Mouse (Mus musculus): ENCODE data around the gene Mrm2. TPM values are rescaled to one million over a fixed set of nuclear protein-coding genes. Genes with fewer than 3 reads are reported as not detected.

Mrm2 gene
- polyA plus RNA-seq, 1 experiment from 2014 or later, result 19.6 TPM

DNA sequence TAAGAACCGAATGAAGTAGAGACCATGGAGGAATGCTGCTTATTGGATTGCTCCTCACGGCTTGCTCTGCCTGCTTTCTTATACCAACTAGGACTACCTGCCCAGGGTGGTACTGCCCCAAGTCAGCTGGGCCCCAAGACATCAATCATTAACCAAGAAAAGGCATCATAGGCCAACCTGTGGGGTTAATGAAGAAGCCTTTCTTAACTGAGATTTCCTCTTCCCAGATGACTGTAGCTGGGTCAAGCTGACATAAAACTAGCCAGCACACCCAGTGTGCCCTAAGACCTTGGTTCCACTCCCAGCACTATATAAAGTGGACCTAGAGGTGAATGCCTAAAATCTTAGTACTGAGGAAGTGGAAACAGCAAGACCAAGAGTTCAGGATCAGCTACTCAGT is 42.5 kb downstream of the Mrm2 start:
- no peak overlapping the region for H3K9ac ChIP-seq (ENCODE audit: low read depth, low read length)
- no peak overlapping the region for H3K4me3 ChIP-seq (ENCODE audit: low read length)
- no peak for ATAC-seq
- WGBS, result 90% methylated on average over 2 of the region's 2 CpGs
- H3K4me2 ChIP-seq (ENCODE audit: low read depth, low read length), result no peak overlapping the region
- no peak overlapping the region for H3K27ac ChIP-seq (ENCODE audit: low read length)
- 0 out of 2 replicates have a peak, but pooled peaks cover 3% of the 10 kb centered on the region for H3K9me3 ChIP-seq (ENCODE audit: control insufficient read depth, low read length)
- no peaks in the 10 kb centered on the region for H3K4me1 ChIP-seq (ENCODE audit: control insufficient read depth, insufficient read depth, low read length)
- H3K36me3 ChIP-seq (ENCODE audit: control insufficient read depth, insufficient read depth, low read length), result peaks cover 10% of the 10 kb centered on the region
- no peaks in the 10 kb centered on the region for H3K27me3 ChIP-seq (replicated peaks; ENCODE audit: control insufficient read depth, insufficient read depth, low read length)

DNA sequence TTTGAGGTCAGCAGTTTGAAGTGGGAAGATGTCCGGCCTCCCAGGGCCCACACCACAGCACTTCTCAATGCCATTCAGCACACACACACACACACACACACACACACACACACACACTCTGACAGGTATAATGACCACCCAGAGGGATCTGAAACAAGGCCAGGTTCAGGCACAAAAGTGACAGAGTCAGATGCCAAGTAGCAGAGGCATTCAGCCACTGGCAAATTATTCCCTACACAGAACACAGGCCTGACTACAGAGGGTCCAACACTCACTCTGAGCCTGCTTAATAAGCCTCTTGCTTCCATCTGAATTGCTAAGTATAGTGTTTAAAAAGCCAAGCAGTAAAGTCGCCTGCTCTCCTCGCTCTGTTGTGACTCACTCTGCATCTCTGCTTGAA is 43.4 kb downstream of the Mrm2 start:
- Histone ChIP-seq H3K4me3 (ENCODE audit: low read length) (no peak overlapping the region), H3K36me3 (ENCODE audit: control insufficient read depth, insufficient read depth, low read length) (peaks cover 10% of the 10 kb centered on the region), H3K4me1 (ENCODE audit: control insufficient read depth, insufficient read depth, low read length) (no peaks in the 10 kb centered on the region), H3K4me2 (ENCODE audit: low read depth, low read length) (no peak overlapping the region), H3K27me3 (replicated peaks; ENCODE audit: control insufficient read depth, insufficient read depth, low read length) (no peaks in the 10 kb centered on the region), H3K9ac (ENCODE audit: low read depth, low read length) (no peak overlapping the region), H3K9me3 (ENCODE audit: control insufficient read depth, low read length) (0 out of 2 replicates have a peak, but pooled peaks cover 3% of the 10 kb centered on the region), H3K27ac (ENCODE audit: low read length) (no peak overlapping the region)
- 87% methylated on average over 3 of the region's 3 CpGs for WGBS
- no peak for ATAC-seq

DNA sequence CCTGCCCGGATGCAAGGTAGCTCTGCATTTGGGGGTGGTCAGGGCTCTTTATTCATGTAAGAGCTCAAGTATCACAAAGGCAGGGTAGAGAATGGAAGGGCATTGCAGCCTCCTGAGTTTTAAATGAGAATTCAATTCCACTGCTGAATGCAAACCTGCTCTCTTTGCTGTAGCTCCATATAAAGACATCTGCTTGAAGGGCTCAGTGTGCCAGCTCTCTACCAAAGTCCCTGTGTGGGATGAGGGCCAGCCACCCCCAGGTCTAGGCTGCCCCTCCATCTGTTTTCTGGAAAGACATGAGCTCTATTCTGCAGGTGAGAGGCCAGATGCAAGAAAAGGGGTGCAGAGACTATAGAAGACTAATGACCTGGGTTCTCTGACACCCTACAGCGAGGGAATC is 46.9 kb downstream of the Mrm2 start:
- H3K9ac ChIP-seq (ENCODE audit: low read depth, low read length), result no peak overlapping the region
- 90% methylated on average over 2 of the region's 2 CpGs for WGBS
- H3K4me3 ChIP-seq (ENCODE audit: low read length), result no peak overlapping the region
- H3K9me3 ChIP-seq (ENCODE audit: control insufficient read depth, low read length), result 0 out of 2 replicates have a peak, but pooled peaks cover 3% of the 10 kb centered on the region
- no peak overlapping the region for H3K4me2 ChIP-seq (ENCODE audit: low read depth, low read length)
- no peaks in the 10 kb centered on the region for H3K27me3 ChIP-seq (replicated peaks; ENCODE audit: control insufficient read depth, insufficient read depth, low read length)
- no peak overlapping the region for H3K27ac ChIP-seq (ENCODE audit: low read length)
- H3K36me3 ChIP-seq (ENCODE audit: control insufficient read depth, insufficient read depth, low read length), result peaks cover 7% of the 10 kb centered on the region
- no peak for ATAC-seq
- H3K4me1 ChIP-seq (ENCODE audit: control insufficient read depth, insufficient read depth, low read length), result peaks cover 4% of the 10 kb centered on the region; the same call in 1 of the 2 replicates

DNA sequence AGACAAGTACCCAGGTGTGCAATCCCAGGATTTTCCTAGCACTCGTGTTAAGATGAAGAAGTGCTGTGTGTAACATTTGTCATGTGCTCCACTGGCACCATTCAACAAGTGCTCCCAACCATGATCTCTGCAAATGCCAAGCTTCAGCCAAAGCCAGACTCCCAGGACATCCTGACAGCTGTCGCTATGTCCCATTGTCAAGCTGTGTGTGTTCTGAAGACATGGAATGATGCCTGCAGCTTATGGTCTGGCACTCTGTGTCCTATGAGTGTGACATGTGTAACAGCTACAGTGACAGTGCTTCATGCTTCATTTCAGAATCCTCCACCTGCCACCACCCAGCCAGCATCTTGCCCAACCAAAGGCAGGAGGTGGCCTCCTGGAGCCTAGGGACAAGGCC is 47.7 kb downstream of the Mrm2 start:
- no peak for ATAC-seq
- Histone ChIP-seq H3K27me3 (replicated peaks; ENCODE audit: control insufficient read depth, insufficient read depth, low read length) (no peaks in the 10 kb centered on the region), H3K9me3 (ENCODE audit: control insufficient read depth, low read length) (0 out of 2 replicates have a peak, but pooled peaks cover under 1% of the 10 kb centered on the region), H3K9ac (ENCODE audit: low read depth, low read length) (no peak overlapping the region), H3K4me1 (ENCODE audit: control insufficient read depth, insufficient read depth, low read length) (peaks cover 4% of the 10 kb centered on the region; the same call in 1 of the 2 replicates), H3K27ac (ENCODE audit: low read length) (no peak overlapping the region), H3K4me3 (ENCODE audit: low read length) (no peak overlapping the region), H3K4me2 (ENCODE audit: low read depth, low read length) (no peak overlapping the region), H3K36me3 (ENCODE audit: control insufficient read depth, insufficient read depth, low read length) (peaks cover 2% of the 10 kb centered on the region)
- 95% methylated on average over 2 of the region's 2 CpGs for WGBS

DNA sequence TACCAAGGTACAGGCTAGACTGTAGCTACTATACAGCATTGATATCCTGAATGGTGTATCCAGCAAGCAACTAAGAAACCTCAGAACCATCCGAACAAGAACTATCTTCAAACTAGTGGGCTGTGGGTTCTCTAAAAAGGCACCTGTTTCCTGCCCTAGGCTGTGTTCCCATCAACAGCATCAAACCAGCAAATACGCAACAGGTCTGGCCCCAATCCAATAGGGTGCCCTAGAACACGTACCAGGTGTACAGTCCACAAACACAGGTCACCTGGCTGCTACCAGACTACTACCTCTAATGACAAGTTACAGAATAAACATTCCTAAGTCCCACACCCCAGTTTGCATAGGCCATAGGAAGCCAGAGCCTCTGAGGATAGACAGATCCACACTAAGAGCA is 48.8 kb downstream of the Mrm2 start:
- Histone ChIP-seq H3K27me3 (replicated peaks; ENCODE audit: control insufficient read depth, insufficient read depth, low read length) (no peaks in the 10 kb centered on the region), H3K9me3 (ENCODE audit: control insufficient read depth, low read length) (no peaks in the 10 kb centered on the region), H3K4me3 (ENCODE audit: low read length) (no peak overlapping the region), H3K9ac (ENCODE audit: low read depth, low read length) (no peak overlapping the region), H3K4me2 (ENCODE audit: low read depth, low read length) (no peak overlapping the region), H3K27ac (ENCODE audit: low read length) (no peak overlapping the region), H3K4me1 (ENCODE audit: control insufficient read depth, insufficient read depth, low read length) (peaks cover 4% of the 10 kb centered on the region; the same call in 1 of the 2 replicates), H3K36me3 (ENCODE audit: control insufficient read depth, insufficient read depth, low read length) (no peaks in the 10 kb centered on the region)
- 92% methylated on average over 3 of the region's 3 CpGs for WGBS
- no peak for ATAC-seq

DNA sequence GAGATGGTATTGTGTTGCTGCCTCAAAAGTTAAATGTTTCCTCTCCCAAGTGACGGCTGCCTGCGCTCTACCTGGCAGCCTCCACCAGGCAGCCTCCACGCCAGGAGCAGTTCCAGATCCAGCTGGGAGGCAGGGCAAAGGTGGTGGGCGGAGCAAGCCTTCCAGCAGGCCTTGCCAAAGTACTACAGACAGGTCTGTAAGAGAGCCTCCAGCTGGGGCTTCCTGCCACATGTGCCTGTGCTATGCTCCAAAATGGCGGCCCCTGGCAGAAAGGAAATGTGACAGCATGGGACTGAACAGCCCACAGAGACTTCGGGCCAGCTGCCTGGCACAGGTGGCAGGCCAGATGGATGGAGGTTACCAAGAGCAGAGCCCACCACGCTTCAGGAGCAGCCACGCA is 49.3 kb downstream of the Mrm2 start:
- WGBS, result 70% methylated on average over 8 of the region's 8 CpGs
- no peak overlapping the region for H3K4me2 ChIP-seq (ENCODE audit: low read depth, low read length)
- no peaks in the 10 kb centered on the region for H3K27me3 ChIP-seq (replicated peaks; ENCODE audit: control insufficient read depth, insufficient read depth, low read length)
- H3K9me3 ChIP-seq (ENCODE audit: control insufficient read depth, low read length), result no peaks in the 10 kb centered on the region
- H3K27ac ChIP-seq (ENCODE audit: low read length), result no peak overlapping the region
- no peaks in the 10 kb centered on the region for H3K36me3 ChIP-seq (ENCODE audit: control insufficient read depth, insufficient read depth, low read length)
- H3K4me1 ChIP-seq (ENCODE audit: control insufficient read depth, insufficient read depth, low read length), result peaks cover 4% of the 10 kb centered on the region; the same call in 1 of the 2 replicates
- ATAC-seq, result peak; percentile 70
- H3K4me3 ChIP-seq (ENCODE audit: low read length), result no peak overlapping the region
- H3K9ac ChIP-seq (ENCODE audit: low read depth, low read length), result no peak overlapping the region

DNA sequence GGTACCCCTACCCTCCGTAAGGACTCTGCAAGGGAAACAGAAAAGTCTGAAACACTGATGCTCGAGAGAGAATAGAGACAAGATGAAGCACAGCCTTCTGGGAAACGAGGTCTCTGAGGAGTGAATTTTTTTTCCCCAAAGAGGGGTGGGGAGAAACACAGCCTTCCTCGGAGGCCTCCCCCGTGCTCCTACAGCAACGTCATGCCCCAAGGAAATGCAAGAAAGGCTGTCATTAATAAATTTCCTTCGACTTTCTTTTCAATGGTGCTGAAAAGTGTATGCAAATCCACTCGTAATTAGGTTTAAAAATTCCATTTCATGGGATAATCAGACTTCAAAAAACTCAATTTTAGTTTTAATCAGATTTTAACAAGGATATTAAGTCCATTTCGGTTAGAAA is 51.5 kb downstream of the Mrm2 start:
- ATAC-seq, result no peak
- WGBS, result 83% methylated on average over 9 of the region's 9 CpGs
- no peaks in the 10 kb centered on the region for H3K36me3 ChIP-seq (ENCODE audit: control insufficient read depth, insufficient read depth, low read length)

More for the DNA sequence above, 51.5 kb downstream of the Mrm2 start:
- no peak overlapping the region for H3K27ac ChIP-seq (ENCODE audit: low read length)
- no peak overlapping the region for H3K4me3 ChIP-seq (ENCODE audit: low read length)
- no peaks in the 10 kb centered on the region for H3K9me3 ChIP-seq (ENCODE audit: control insufficient read depth, low read length)
- H3K9ac ChIP-seq (ENCODE audit: low read depth, low read length), result no peak overlapping the region
- H3K4me1 ChIP-seq (ENCODE audit: control insufficient read depth, insufficient read depth, low read length), result peaks cover 4% of the 10 kb centered on the region; the same call in 1 of the 2 replicates
- no peak overlapping the region for H3K4me2 ChIP-seq (ENCODE audit: low read depth, low read length)
- H3K27me3 ChIP-seq (replicated peaks; ENCODE audit: control insufficient read depth, insufficient read depth, low read length), result no peaks in the 10 kb centered on the region

Other genes with a start within 250 kb of the Mrm2 start
- gene Mad1l1, start 10.3 kb downstream of the Mrm2 start, polyA plus RNA-seq (2015; fragmentation: Nextera tagmentation; extraction: Ambion mirVana), result 31.4 and 34.1 TPM in 2 replicates
- gene Nudt1, start 10.2 kb downstream of the Mrm2 start, polyA plus RNA-seq (2015; fragmentation: Nextera tagmentation; extraction: Ambion mirVana), result 48.6 and 48.8 TPM in 2 replicates
- gene Snx8, start 57.4 kb upstream of the Mrm2 start, polyA plus RNA-seq (2015; fragmentation: Nextera tagmentation; extraction: Ambion mirVana), result 35.9 and 45.2 TPM in 2 replicates
- 85.2 and 89.0 TPM in 2 replicates for gene Eif3b, start 87.4 kb upstream of the Mrm2 start, polyA plus RNA-seq (2015; fragmentation: Nextera tagmentation; extraction: Ambion mirVana)
- not detected in 2 replicates for gene Gm4869, start 113.7 kb upstream of the Mrm2 start, polyA plus RNA-seq (2015; fragmentation: Nextera tagmentation; extraction: Ambion mirVana)
- 19.9 and 21.0 TPM in 2 replicates for gene Chst12, start 173.7 kb upstream of the Mrm2 start, polyA plus RNA-seq (2015; fragmentation: Nextera tagmentation; extraction: Ambion mirVana)
- gene Grifin, start 233.2 kb upstream of the Mrm2 start, polyA plus RNA-seq (2015; fragmentation: Nextera tagmentation; extraction: Ambion mirVana), result 0.70 and 0.80 TPM in 2 replicates

All from intestine, embryonic 16.5 days (tissue).